Mouse (Mus musculus) cerebellum, adult 2 months (tissue): ENCODE measurements at regions not wholly inside any gene's neighbourhood (a gene's known extent, or its start where the extent isn't known, plus 50 kb on each side); places are given as distances from the start of the nearest gene placed in this dataset.

Experiments used
- DNase-seq, 2 experiments: peaks; one replicate each; pipeline ENCODE4 v3.0.0; 2021
- H3K27ac ChIP-seq: fragments of 200-500 bp; 2 replicates; pipeline ENCODE4 v1.5.1; 2012; ENCODE audit warnings: low read length, control low read depth, inconsistent platforms; ENCODE audit not compliant: insufficient read depth
- H3K27me3 ChIP-seq: fragments of 200-500 bp; 2 replicates; pipeline ENCODE4 v1.6.1; 2012; ENCODE audit warnings: inconsistent platforms, mild to moderate bottlenecking, low read length, moderate library complexity; ENCODE audit not compliant: control insufficient read depth, insufficient read depth
- H3K4me1 ChIP-seq: fragments of 200-500 bp; 2 replicates; pipeline ENCODE4 v1.6.1; 2011; ENCODE audit warnings: low read length; ENCODE audit not compliant: control insufficient read depth, insufficient read depth
- H3K4me3 ChIP-seq: fragments of 200-500 bp; replicated peaks from 2 replicates; pipeline ENCODE3; 2011; ENCODE audit warnings: mild to moderate bottlenecking, low read depth, low read length, control low read depth; ENCODE audit not compliant: insufficient read depth
- CTCF ChIP-seq: fragments of 200-500 bp; IDR thresholded peaks from 2 replicates; pipeline ENCODE4 v1.5.1; 2011; ENCODE audit warnings: low read depth, mild to moderate bottlenecking, control low read depth, low read length, moderate library complexity, borderline replicate concordance; ENCODE audit not compliant: insufficient read depth
- POLR2A ChIP-seq: fragments of 200-500 bp; IDR thresholded peaks from 2 replicates; pipeline ENCODE4 v1.6.1; 2011; ENCODE audit warnings: low read length, control low read depth, borderline replicate concordance; ENCODE audit not compliant: insufficient read depth
- WGBS: fragments of 180-500 bp; shearing (Covaris S2); methylation state at CpG from one replicate; pipeline ENCODE4 v1.1.7; 2018; 5-methylcytosine and 5-hydroxymethylcytosine counted together

DNA sequence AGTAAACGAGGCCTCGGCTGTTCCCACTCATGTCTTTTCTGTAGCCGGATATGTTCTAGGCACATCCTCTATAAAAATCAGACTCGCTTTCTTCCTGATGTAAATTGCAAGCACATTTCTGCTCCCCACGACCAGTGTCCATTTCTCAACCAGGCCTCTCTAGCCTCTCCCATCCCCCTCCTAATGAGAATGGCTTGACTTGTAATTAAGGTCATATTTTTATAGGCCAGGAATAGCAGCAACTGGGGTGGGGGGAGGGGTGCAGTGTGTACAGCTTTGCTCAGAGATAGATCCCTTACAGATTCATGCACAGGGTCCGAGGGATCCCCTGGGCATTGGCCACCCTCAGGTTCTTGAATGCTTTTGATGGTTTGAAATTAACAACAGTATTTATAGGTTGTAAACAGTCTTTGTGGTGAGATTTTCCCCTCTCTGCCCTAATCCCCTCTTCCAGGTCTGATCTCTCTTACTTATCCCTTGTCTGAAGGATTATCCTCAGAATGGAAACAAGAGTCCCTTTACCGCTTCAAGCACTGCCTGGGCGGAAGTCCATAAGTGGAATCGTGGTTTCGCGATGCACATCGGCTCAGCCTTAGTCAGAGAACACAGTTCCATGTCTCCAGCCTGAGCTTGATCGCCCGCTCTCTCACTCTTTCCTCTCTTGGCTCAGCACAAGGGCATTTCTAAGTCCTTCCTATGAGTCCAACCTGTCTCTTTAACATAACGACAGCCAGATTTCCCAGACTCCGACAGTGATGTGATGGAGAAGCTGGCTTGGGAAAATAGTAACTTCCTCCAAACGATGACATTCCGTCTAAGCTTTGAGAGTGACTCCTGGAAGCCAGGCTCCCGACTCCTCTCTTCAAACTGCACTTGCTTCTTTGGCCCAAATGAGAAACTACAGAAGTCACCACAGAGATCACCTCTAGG lies 124.3 kb upstream of the Msx2 start:
- Histone ChIP-seq H3K4me3 (no peak overlapping the region), H3K27me3 (no peaks in the 10 kb centered on the region), H3K4me1 (no peaks in the 10 kb centered on the region), H3K27ac (no peak overlapping the region)
- no peak for DNase-seq
- WGBS, result 87% methylated on average over 19 of the region's 19 CpGs
- TF ChIP-seq CTCF, result no peak

DNA sequence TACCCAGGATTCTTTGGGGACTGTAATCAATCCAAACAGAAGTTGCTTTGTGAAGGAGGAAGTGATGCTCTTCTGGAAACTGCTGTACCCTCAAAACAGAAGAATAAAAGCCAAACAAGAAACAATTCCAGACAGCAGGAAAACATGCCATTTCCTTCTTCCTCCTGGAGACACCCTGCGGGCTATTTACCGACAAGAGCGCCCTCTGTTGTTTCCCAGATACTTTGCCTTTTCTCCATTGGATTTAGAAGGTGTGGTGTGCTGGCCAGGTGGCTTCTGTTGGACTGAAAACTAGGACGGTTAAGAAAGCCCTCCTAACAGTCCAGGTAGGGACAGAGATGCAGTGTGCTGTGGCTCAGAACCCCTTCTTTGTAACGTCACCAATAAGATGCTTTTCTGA lies 119.9 kb upstream of the Msx2 start:
- H3K27ac ChIP-seq, result no peak overlapping the region
- TF ChIP-seq CTCF (no peak), POLR2A (no peak)
- no peak for DNase-seq
- H3K4me1 ChIP-seq, result no peaks in the 10 kb centered on the region
- H3K4me3 ChIP-seq, result no peak overlapping the region
- H3K27me3 ChIP-seq, result no peaks in the 10 kb centered on the region
- WGBS, result 13% methylated on average over 5 of the region's 5 CpGs

DNA sequence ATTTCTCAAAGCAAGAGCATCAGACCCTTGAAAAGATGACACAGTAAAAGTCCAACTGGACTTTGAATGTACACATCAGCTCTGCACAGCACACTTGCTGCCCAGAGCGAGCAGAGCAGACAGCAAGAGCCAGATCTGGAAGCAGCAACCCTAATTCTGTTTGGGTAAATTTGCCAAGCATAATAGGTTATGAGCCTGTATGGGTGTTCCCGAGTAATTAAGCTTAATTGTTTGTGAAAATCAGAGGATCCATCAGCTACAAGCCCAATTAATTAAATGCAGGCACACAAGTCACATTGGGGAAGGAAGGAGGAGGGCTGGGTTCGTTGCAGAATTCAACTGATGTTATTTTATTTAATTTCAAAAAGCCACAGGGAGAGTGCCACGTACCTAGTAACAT lies 113.9 kb upstream of the Msx2 start:
- WGBS, result 38% methylated on average over 4 of the region's 4 CpGs
- no peak overlapping the region for H3K27ac ChIP-seq
- TF ChIP-seq POLR2A (no peak), CTCF (no peak)
- H3K4me1 ChIP-seq, result no peaks in the 10 kb centered on the region
- no peak for DNase-seq
- no peak overlapping the region for H3K4me3 ChIP-seq
- H3K27me3 ChIP-seq, result no peaks in the 10 kb centered on the region

DNA sequence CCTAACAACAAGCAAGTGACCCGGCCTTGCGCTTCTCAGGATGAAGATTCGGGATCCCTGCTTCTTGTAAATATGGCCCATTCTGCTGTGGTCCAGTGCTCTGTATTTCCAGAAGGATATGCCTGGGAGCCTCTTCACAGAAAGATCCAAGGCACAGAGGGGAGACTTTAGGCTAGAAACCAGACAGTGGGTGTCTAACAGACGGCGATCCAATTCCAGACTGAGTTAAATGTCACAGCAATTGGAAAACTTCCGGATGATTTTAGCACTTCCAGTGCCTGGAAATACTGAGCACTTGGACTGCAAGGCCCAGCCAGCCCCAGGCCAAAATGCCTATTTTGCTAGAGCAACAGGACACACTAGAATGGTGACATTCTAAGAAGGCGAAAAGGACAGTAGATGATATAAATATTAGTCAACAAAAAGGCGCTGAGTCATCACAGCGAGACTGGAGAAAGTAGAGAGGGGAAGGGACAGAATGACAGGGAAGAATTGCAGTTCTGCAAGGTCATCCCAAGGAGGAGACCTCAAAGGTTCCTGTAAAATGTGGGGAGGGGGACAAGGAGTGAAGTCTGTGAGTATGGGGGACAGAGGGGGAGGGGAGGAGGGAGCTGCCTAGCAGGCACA lies 111.7 kb upstream of the Msx2 start:
- TF ChIP-seq POLR2A (no peak), CTCF (no peak)
- WGBS, result 80% methylated on average over 9 of the region's 9 CpGs
- DNase-seq, result no peak

DNA sequence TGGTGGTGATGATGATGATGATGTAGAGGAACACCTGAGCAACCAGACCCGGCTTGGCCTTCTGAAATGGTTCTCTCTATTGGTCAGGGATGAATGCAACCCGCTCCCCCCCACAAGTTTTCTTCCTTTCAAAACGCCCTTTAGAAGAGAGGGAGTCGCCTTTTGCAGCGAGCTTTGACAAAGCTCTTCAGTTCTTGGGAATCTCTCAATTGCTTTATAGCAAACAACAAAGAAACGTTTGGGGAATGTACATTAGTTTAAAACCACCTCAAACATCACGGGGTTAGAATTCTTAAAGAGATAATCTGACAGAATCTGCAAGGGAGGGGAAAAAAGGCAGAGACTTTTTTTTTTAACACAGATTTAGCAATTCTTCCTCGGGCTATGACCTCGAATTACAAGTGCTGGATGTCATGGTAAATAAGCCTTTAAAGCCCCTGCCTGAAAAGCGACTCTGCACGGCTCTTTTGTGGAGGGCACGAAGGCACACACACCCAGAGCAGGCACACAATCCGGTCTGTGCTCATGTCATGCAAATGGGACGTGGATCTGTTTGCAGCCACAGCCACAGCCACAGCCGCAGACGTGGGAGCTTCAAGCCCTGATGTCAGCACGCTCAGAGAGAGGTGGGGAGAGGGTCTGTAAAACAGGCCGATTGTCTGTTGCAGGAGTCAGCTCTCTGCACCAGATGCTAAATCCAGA lies 81.2 kb upstream of the Msx2 start:
- WGBS, result 16% methylated on average over 18 of the region's 18 CpGs
- H3K27ac ChIP-seq, result no peak overlapping the region
- no peaks in the 10 kb centered on the region for H3K27me3 ChIP-seq
- DNase-seq, result no peak
- no peaks in the 10 kb centered on the region for H3K4me1 ChIP-seq
- no peak overlapping the region for H3K4me3 ChIP-seq
- TF ChIP-seq CTCF (no peak), POLR2A (no peak)

More for the DNA sequence above, 111.7 kb upstream of the Msx2 start:
- Histone ChIP-seq H3K4me3 (no peak overlapping the region), H3K27me3 (no peaks in the 10 kb centered on the region), H3K27ac (no peak overlapping the region), H3K4me1 (no peaks in the 10 kb centered on the region)

DNA sequence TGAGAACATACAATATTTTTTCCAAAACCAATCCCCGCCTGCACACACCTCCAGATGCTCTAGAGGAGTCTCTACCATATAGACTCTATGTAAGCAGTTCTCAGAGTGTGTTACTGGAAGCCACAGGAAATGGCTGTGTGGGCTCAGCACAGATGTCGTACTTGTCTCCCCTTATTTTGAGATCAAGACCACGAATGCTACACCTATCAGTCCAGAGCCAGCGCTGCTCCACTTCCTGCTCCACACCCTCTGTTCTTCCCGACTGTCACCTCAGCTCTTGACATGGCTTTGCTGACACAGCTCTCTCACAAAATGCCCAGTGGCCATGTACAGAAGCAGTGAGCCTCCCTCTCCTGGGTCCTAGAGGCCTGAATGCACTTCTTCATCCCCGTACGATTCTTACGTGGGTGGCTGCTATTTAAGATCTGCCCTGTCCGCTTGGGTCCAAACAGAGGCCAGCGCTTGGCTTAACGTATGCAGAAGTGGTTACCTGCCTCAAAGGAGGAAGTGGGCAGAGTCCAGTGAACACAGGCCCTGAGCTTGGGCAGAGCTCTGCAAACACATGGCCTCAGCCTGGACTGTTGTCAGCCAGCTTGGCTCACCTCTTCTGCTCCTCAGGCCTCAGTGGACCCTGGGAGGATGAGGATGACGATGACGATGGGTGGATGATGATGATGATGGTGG lies 80.5 kb upstream of the Msx2 start:
- no peaks in the 10 kb centered on the region for H3K4me1 ChIP-seq
- no peak for DNase-seq
- no peaks in the 10 kb centered on the region for H3K27me3 ChIP-seq
- WGBS, result 77% methylated on average over 13 of the region's 13 CpGs
- TF ChIP-seq POLR2A, result no peak
- TF ChIP-seq CTCF, result no peak
- H3K27ac ChIP-seq, result no peak overlapping the region
- no peak overlapping the region for H3K4me3 ChIP-seq

DNA sequence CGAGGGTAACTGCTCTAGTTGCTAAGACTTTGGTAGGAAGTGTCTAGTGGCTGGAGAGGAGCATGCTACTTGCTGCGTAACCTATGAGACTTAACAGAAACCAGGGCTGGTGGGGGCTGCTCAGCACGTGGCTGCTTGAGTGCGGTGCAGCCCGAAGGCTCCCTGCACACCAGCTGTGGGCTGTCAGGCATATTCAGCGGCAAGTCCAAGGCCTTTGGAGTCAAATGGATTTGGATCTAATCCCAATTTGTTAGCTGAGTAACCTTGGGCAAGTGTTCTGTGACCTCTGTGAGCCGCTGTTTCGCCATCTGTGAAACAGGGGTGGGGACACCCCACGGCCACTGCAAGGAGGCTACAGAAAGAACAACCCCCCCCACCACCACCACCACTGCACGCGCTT lies 75.5 kb upstream of the Msx2 start:
- 30% methylated on average over 11 of the region's 11 CpGs for WGBS
- TF ChIP-seq POLR2A (no peak), CTCF (no peak)
- H3K27ac ChIP-seq, result no peak overlapping the region
- H3K27me3 ChIP-seq, result no peaks in the 10 kb centered on the region
- DNase-seq, result no peak
- no peak overlapping the region for H3K4me3 ChIP-seq
- H3K4me1 ChIP-seq, result no peaks in the 10 kb centered on the region
